Mouse (Mus musculus): ENCODE results near the gene Fis1.

GRCm38 (mm10) chr5:136977769-136978168 is 24.7 kb downstream of the Fis1 start:
- TF ChIP-seq POLR2A (IDR thresholded peaks at IDR 0.05; ENCODE audit: low read depth, low read length): no peak
- no peak for TF ChIP-seq CTCF (IDR thresholded peaks at IDR 0.05; ENCODE audit: borderline replicate concordance, insufficient read depth, low read length)

All from embryonic fibroblast, embryonic 13.5 days (primary cell).